Mouse (Mus musculus): ENCODE data around the gene Pnck. TPM values are rescaled to one million over a fixed set of nuclear protein-coding genes. Genes with fewer than 3 reads are reported as not detected.

Gene Pnck
- polyA plus RNA-seq, 1 experiment from 2014 or later, result 12.9 TPM

DNA sequence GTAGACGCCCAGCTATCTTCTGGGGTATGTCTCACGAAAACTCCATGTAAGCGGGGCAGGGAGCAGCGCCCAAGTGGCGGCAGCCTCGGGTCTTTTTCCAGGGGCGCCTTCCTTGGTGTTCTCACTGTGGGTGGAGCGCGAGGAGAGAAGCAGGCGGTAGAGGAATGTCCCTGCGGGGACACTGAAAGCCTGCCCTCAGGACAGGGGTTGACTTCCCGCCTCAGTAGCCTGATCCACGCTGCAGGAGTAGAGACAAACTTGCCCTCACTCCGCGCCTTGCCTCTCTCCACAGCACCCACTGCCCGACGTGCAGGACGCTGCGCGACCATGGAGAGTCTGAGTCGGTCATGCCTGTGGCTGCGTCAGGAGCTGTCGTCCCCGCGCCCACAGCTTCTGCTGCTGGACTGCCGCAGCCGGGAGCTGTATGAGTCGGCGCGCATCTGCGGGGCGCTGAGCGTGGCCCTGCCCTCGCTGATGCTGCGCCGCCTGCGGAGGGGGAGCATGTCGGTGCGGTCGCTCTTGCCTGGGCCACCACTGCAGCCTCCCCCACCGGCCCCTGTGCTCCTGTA, 19.9 kb downstream of the Pnck start:
- peak overlapping the region; percentile 8; the same call in 1 of the 2 replicates for H3K9ac ChIP-seq (ENCODE audit: low read length)
- H3K4me1 ChIP-seq (ENCODE audit: control insufficient read depth in 2 of 2, insufficient read depth in 2 of 2, low read length in 2 of 2), result peaks cover 3 to 5% of the 10 kb centered on the region in 2 experiments; a peak in 1 of 4 replicates
- H3K36me3 ChIP-seq (ENCODE audit: control insufficient read depth, insufficient read depth, low read length), result no peaks in the 10 kb centered on the region
- 24% methylated on average over 40 of the region's 41 CpGs for WGBS
- H3K27ac ChIP-seq (replicated peaks in 1 of 2; ENCODE audit: control insufficient read depth in 1 of 2, insufficient read depth in 1 of 2, low read depth in 2 of 2, low read length in 2 of 2), result no peak overlapping the region
- no peak for ATAC-seq (ENCODE audit: insufficient number of reproducible peaks, insufficient read depth, low FRiP score, low read depth)
- H3K9me3 ChIP-seq (ENCODE audit: control insufficient read depth, low read length), result no peaks in the 10 kb centered on the region
- peaks cover 38% of the 10 kb centered on the region for H3K27me3 ChIP-seq (ENCODE audit: control insufficient read depth, insufficient read depth, low read length)
- peak overlapping the region; percentile 33 to 41 for H3K4me3 ChIP-seq (ENCODE audit: control insufficient read depth in 1 of 2, insufficient read depth in 1 of 2, low read depth in 1 of 2, low read length in 2 of 2)
- H3K4me2 ChIP-seq (ENCODE audit: low read length), result peak overlapping the region; percentile 76

DNA sequence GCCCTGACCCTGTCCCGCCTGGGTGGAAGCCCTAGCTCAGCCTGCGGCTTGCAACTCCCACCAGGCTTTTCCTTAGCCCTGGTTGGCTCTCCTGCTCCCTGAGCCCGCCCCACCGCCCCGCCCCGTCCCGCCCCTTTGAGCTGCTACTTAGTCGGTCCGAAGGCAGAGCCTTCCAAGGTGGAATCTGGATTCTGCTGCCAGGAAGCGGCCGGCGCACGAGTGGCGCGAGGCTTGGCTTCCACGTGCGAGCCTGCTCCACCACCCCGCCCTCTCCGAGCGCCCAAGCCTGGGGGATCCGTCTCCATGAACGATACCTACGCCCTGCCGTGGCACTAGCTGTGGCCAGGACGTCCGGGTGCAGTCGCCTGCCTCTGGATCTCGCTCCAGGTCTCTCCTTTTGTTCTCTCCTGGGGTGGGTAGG, 20.7 kb downstream of the Pnck start, which contains the start of gene Dusp9:
Dusp9 (plus strand) TSS at position 165 of the 421 bp plus-strand sequence.
- H3K27me3 ChIP-seq (ENCODE audit: control insufficient read depth, insufficient read depth, low read length), result peaks cover 42% of the 10 kb centered on the region
- H3K9me3 ChIP-seq (ENCODE audit: control insufficient read depth, low read length), result no peaks in the 10 kb centered on the region
- H3K27ac ChIP-seq (replicated peaks in 1 of 2; ENCODE audit: control insufficient read depth in 1 of 2, insufficient read depth in 1 of 2, low read depth in 2 of 2, low read length in 2 of 2), result no peak within 1 kb of the TSS
- WGBS, result 18% methylated on average over 28 of the region's 28 CpGs
- H3K4me2 ChIP-seq (ENCODE audit: low read length), result peak within 1 kb of the TSS; percentile 76
- H3K36me3 ChIP-seq (ENCODE audit: control insufficient read depth, insufficient read depth, low read length), result no peaks in the 10 kb centered on the region
- peak within 1 kb of the TSS; percentile 45; the same call in 1 of the 2 replicates for H3K9ac ChIP-seq (ENCODE audit: low read length)
- H3K4me1 ChIP-seq (ENCODE audit: control insufficient read depth in 2 of 2, insufficient read depth in 2 of 2, low read length in 2 of 2), result peaks cover 3 to 5% of the 10 kb centered on the region in 2 experiments; a peak in 1 of 4 replicates
- H3K4me3 ChIP-seq (ENCODE audit: control insufficient read depth in 1 of 2, insufficient read depth in 1 of 2, low read depth in 1 of 2, low read length in 2 of 2), result peak within 1 kb of the TSS; percentile 33 to 41
- ATAC-seq (ENCODE audit: insufficient number of reproducible peaks, insufficient read depth, low FRiP score, low read depth), result peak; percentile 51; the same call in 1 of the 2 replicates

DNA sequence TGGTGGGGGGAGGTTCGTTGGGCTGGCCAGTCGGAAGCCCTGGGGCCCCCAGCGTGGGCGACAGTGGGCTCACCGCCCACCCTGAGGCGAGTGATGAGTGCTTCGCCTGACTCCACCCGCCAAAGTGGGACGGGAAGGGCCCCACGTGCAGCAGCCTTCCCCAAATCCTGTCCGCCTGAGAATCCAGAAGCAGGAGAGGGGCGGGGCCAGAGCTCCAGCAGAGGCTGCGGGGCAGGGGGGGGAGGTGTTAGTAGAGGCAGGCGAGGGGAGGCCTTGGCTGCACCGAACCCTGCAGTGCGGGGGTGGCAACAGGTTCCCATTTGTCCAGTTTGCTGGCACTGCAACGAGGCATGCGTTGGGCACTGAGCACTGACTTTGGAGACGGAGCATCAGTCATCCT, 22.5 kb downstream of the Pnck start:
- Histone ChIP-seq H3K4me3 (ENCODE audit: control insufficient read depth in 1 of 2, insufficient read depth in 1 of 2, low read depth in 1 of 2, low read length in 2 of 2) (peak overlapping the region; percentile 23 to 31), H3K9me3 (ENCODE audit: control insufficient read depth, low read length) (no peaks in the 10 kb centered on the region), H3K27me3 (ENCODE audit: control insufficient read depth, insufficient read depth, low read length) (peaks cover 49% of the 10 kb centered on the region), H3K9ac (ENCODE audit: low read length) (no peak overlapping the region; the same call in 1 of the 2 replicates), H3K4me2 (ENCODE audit: low read length) (peak overlapping the region; percentile 62), H3K27ac (replicated peaks in 1 of 2; ENCODE audit: control insufficient read depth in 1 of 2, insufficient read depth in 1 of 2, low read depth in 2 of 2, low read length in 2 of 2) (no peak overlapping the region), H3K36me3 (ENCODE audit: control insufficient read depth, insufficient read depth, low read length) (no peaks in the 10 kb centered on the region), H3K4me1 (ENCODE audit: control insufficient read depth in 2 of 2, insufficient read depth in 2 of 2, low read length in 2 of 2) (peaks cover 3 to 5% of the 10 kb centered on the region in 2 experiments; a peak in 1 of 4 replicates)
- no peak for ATAC-seq (ENCODE audit: insufficient number of reproducible peaks, insufficient read depth, low FRiP score, low read depth)
- 22% methylated on average over 18 of the region's 19 CpGs for WGBS

DNA sequence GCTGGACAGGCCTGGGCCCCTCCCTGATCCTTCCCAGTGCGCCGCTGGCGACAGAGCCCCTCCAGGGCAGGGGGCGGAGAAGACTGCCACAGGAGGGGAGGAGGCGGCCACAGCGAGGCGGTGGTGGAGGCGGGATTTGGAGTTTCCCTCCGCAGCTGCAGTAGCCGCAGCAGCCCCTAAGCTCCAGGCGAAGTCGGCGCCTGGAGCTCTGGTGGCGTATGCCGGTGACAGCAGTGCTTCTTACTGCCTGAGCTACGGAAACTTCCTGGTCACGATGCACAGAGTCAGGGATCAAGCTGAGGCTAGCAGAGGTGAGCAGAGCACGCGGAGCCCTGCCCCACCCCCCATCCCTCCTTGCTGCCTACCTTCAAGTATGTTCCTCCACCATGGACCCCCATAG, 24.5 kb downstream of the Pnck start:
- H3K4me3 ChIP-seq (ENCODE audit: control insufficient read depth in 1 of 2, insufficient read depth in 1 of 2, low read depth in 1 of 2, low read length in 2 of 2), result peak overlapping the region in 1 of 2 experiments; percentile 11; a peak in 1 of 4 replicates
- ATAC-seq (ENCODE audit: insufficient number of reproducible peaks, insufficient read depth, low FRiP score, low read depth), result no peak
- H3K9me3 ChIP-seq (ENCODE audit: control insufficient read depth, low read length), result no peaks in the 10 kb centered on the region
- H3K36me3 ChIP-seq (ENCODE audit: control insufficient read depth, insufficient read depth, low read length), result no peaks in the 10 kb centered on the region
- H3K4me2 ChIP-seq (ENCODE audit: low read length), result peak overlapping the region; percentile 34
- H3K27me3 ChIP-seq (ENCODE audit: control insufficient read depth, insufficient read depth, low read length), result peaks cover 41% of the 10 kb centered on the region
- WGBS, result 16% methylated on average over 18 of the region's 19 CpGs
- H3K27ac ChIP-seq (replicated peaks in 1 of 2; ENCODE audit: control insufficient read depth in 1 of 2, insufficient read depth in 1 of 2, low read depth in 2 of 2, low read length in 2 of 2), result no peak overlapping the region
- no peak overlapping the region for H3K9ac ChIP-seq (ENCODE audit: low read length)
- peaks cover 3 to 5% of the 10 kb centered on the region in 2 experiments; a peak in 1 of 4 replicates for H3K4me1 ChIP-seq (ENCODE audit: control insufficient read depth in 2 of 2, insufficient read depth in 2 of 2, low read length in 2 of 2)

DNA sequence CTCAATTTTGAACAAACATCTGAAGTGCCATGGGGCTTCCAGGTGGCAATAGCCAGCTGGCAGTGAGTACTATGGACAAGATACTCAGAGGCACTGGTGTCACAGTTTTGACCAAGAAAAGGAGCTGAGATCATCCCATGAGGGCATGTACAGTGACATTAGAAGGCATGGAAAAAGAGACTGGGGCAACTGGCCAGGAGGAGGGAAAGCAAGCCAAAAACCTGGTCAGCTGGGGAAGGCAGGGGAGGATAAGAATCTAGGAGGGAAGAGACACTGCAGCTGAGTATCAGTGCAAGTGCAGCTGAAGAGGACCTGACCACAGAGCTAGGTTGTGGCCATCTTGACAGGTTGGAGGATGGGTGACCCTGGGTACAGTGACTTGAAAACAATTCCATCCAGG, 32.9 kb downstream of the Pnck start:
- Histone ChIP-seq H3K27ac (replicated peaks in 1 of 2; ENCODE audit: control insufficient read depth in 1 of 2, insufficient read depth in 1 of 2, low read depth in 2 of 2, low read length in 2 of 2) (no peak overlapping the region), H3K9ac (ENCODE audit: low read length) (no peak overlapping the region), H3K4me2 (ENCODE audit: low read length) (no peak overlapping the region), H3K36me3 (ENCODE audit: control insufficient read depth, insufficient read depth, low read length) (no peaks in the 10 kb centered on the region), H3K9me3 (ENCODE audit: control insufficient read depth, low read length) (no peaks in the 10 kb centered on the region), H3K4me1 (ENCODE audit: control insufficient read depth in 2 of 2, insufficient read depth in 2 of 2, low read length in 2 of 2) (no peaks in the 10 kb centered on the region), H3K27me3 (ENCODE audit: control insufficient read depth, insufficient read depth, low read length) (no peaks in the 10 kb centered on the region; the same call in 1 of the 2 replicates), H3K4me3 (ENCODE audit: control insufficient read depth in 1 of 2, insufficient read depth in 1 of 2, low read depth in 1 of 2, low read length in 2 of 2) (no peak overlapping the region)
- ATAC-seq (ENCODE audit: insufficient number of reproducible peaks, insufficient read depth, low FRiP score, low read depth), result no peak

DNA sequence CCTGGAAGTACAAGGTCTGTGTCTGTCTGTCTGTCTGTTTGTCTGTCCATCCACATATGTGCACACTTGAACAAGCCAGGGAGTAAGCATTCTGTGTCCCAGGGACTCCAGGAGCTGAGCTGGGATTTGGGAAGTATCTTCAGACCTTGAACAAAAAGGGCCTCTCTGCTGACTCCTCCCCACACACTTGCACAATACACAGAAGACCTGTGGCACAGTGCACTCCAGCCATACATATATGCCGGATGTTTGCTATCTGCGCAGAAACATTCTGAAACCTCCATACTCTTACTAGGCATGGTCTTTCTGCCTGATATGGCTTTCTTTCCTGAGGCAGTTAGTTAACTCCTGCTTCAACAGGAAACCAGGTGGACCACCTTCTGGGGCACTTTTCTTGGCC, 40.0 kb downstream of the Pnck start:
- Histone ChIP-seq H3K4me3 (ENCODE audit: control insufficient read depth in 1 of 2, insufficient read depth in 1 of 2, low read depth in 1 of 2, low read length in 2 of 2) (no peak overlapping the region), H3K4me1 (ENCODE audit: control insufficient read depth in 2 of 2, insufficient read depth in 2 of 2, low read length in 2 of 2) (no peaks in the 10 kb centered on the region), H3K4me2 (ENCODE audit: low read length) (no peak overlapping the region)

DNA sequence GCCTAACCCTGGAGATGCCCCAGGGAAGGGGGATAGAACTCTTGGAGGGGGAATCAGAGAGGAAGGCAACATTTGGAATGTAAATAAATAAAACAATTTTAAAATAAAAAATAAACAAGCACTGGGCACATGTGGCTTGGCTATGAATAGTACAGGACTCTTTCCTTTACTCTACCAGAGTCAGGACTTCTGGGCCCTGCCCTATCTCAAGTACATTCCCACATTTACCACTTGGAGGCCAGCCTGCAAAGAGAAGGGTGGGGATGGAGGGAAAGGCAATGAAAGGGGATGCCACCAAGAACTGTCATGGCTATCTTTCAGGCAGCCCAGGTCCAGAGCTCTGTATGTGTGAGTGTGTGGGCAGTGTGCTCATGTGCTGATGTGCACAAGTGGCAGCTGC, 40.5 kb downstream of the Pnck start:
- H3K4me3 ChIP-seq (ENCODE audit: control insufficient read depth in 1 of 2, insufficient read depth in 1 of 2, low read depth in 1 of 2, low read length in 2 of 2), result no peak overlapping the region
- H3K4me2 ChIP-seq (ENCODE audit: low read length), result no peak overlapping the region
- H3K36me3 ChIP-seq (ENCODE audit: control insufficient read depth, insufficient read depth, low read length), result no peaks in the 10 kb centered on the region
- no peak overlapping the region for H3K9ac ChIP-seq (ENCODE audit: low read length)
- ATAC-seq (ENCODE audit: insufficient number of reproducible peaks, insufficient read depth, low FRiP score, low read depth), result no peak
- H3K27ac ChIP-seq (replicated peaks in 1 of 2; ENCODE audit: control insufficient read depth in 1 of 2, insufficient read depth in 1 of 2, low read depth in 2 of 2, low read length in 2 of 2), result no peak overlapping the region
- no peaks in the 10 kb centered on the region for H3K4me1 ChIP-seq (ENCODE audit: control insufficient read depth in 2 of 2, insufficient read depth in 2 of 2, low read length in 2 of 2)
- no peaks in the 10 kb centered on the region for H3K9me3 ChIP-seq (ENCODE audit: control insufficient read depth, low read length)
- H3K27me3 ChIP-seq (ENCODE audit: control insufficient read depth, insufficient read depth, low read length), result no peaks in the 10 kb centered on the region

More for the DNA sequence above, 40.0 kb downstream of the Pnck start:
- Histone ChIP-seq H3K27me3 (ENCODE audit: control insufficient read depth, insufficient read depth, low read length) (no peaks in the 10 kb centered on the region), H3K9ac (ENCODE audit: low read length) (no peak overlapping the region), H3K27ac (replicated peaks in 1 of 2; ENCODE audit: control insufficient read depth in 1 of 2, insufficient read depth in 1 of 2, low read depth in 2 of 2, low read length in 2 of 2) (no peak overlapping the region), H3K36me3 (ENCODE audit: control insufficient read depth, insufficient read depth, low read length) (no peaks in the 10 kb centered on the region), H3K9me3 (ENCODE audit: control insufficient read depth, low read length) (no peaks in the 10 kb centered on the region)
- WGBS, result 84% methylated on average over 2 of the region's 2 CpGs
- no peak for ATAC-seq (ENCODE audit: insufficient number of reproducible peaks, insufficient read depth, low FRiP score, low read depth)

DNA sequence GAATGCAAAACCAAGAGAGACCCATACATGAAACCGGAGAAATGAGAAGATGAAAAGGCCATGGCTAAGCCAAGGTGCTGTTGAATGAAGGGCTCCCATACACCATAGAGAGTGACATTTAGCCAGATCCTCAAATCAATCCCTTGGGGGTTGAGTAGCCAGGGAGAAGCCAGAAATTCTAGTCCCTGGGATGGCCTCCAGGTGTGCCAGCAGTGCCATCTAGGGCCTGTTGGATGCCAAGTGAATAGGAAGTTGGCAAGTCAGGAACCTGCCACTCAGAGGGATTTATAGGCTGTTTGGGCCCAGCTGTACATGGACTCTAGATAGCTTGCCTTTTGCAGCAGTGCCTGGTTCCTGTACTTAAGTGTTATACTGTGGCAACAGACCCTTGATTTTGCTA, 44.0 kb downstream of the Pnck start:
- H3K27ac ChIP-seq (replicated peaks in 1 of 2; ENCODE audit: control insufficient read depth in 1 of 2, insufficient read depth in 1 of 2, low read depth in 2 of 2, low read length in 2 of 2), result no peak overlapping the region
- ATAC-seq (ENCODE audit: insufficient number of reproducible peaks, insufficient read depth, low FRiP score, low read depth), result no peak

More for the DNA sequence above, 44.0 kb downstream of the Pnck start:
- Histone ChIP-seq H3K4me1 (ENCODE audit: control insufficient read depth in 2 of 2, insufficient read depth in 2 of 2, low read length in 2 of 2) (no peaks in the 10 kb centered on the region), H3K9ac (ENCODE audit: low read length) (no peak overlapping the region), H3K9me3 (ENCODE audit: control insufficient read depth, low read length) (no peaks in the 10 kb centered on the region), H3K4me2 (ENCODE audit: low read length) (no peak overlapping the region), H3K36me3 (ENCODE audit: control insufficient read depth, insufficient read depth, low read length) (no peaks in the 10 kb centered on the region), H3K4me3 (ENCODE audit: control insufficient read depth in 1 of 2, insufficient read depth in 1 of 2, low read depth in 1 of 2, low read length in 2 of 2) (no peak overlapping the region), H3K27me3 (ENCODE audit: control insufficient read depth, insufficient read depth, low read length) (no peaks in the 10 kb centered on the region)
- 62% methylated on average over 1 of the region's 1 CpGs for WGBS
